Mouse (Mus musculus): ENCODE results near the gene Slc25a16. TPM values are rescaled to one million over a fixed set of nuclear protein-coding genes. Genes with fewer than 3 reads are reported as not detected.

Gene Slc25a16
- polyA plus RNA-seq, 1 experiment from 2014 or later = 11.3 TPM

DNA sequence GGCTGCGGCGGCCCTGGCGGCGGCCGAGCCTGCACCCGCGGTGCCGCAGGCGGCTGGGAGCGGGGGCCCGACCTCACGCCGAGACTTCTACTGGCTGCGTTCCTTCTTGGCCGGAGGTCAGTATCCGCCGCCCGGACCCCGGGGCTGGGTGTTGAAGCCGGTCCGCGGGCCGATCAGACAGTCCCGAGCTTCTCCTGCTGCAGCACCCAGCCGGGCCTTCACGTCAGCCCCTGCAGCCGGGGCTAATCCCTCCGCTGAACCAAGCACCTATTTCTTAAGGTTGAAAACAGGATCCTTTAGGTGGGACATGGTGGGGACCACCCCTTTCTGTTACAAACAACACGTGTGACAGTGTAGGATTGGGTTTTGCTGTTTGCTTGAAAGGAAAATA lies 328 bp downstream of the Slc25a16 start:
- peaks cover 16% of the 10 kb centered on the region for H3K4me1 ChIP-seq
- peak overlapping the region; percentile 91 for H3K4me3 ChIP-seq
- DNase-seq (ENCODE audit: low spot score) = no peak
- under 1% methylated on average over 29 of the region's 29 CpGs for WGBS
- no peaks in the 10 kb centered on the region for H3K36me3 ChIP-seq
- H3K27me3 ChIP-seq (ENCODE audit: low read depth, poor library complexity, severe bottlenecking) = no peaks in the 10 kb centered on the region
- peak overlapping the region; percentile 88 for H3K27ac ChIP-seq
- H3K9me3 ChIP-seq (replicated peaks) = no peaks in the 10 kb centered on the region

DNA sequence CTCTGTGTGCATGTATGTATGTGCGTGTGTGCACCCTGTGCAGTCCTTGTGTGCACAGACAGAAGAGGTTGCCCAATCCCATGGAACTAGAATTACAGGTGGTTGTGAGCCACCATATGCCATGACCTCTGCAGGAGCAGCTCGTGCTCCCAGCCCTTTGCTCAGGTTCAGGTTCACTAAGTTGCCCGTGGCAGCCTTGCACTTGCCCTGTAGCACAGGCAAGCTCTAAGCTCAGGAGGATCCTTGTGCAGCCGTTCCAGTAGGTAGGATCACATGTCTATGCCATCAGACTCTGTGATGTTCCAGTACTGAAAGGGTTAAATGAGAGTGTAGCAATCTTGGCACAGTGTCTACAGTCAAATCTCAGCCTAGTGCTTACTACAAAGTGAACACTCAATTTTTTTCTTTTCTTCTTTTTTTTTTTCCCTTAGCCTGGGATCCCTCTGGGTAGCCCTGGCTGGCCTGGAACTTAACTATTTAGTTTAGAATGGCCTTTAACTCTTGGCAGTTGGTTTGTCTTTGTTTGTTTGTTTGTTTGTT lies 3.7 kb downstream of the Slc25a16 start:
- DNase-seq (ENCODE audit: low spot score) = no peak
- H3K4me3 ChIP-seq = no peak overlapping the region
- 91% methylated on average over 4 of the region's 4 CpGs for WGBS
- H3K27me3 ChIP-seq (ENCODE audit: low read depth, poor library complexity, severe bottlenecking) = no peaks in the 10 kb centered on the region
- peaks cover 16% of the 10 kb centered on the region for H3K4me1 ChIP-seq
- peaks cover 13% of the 10 kb centered on the region for H3K36me3 ChIP-seq
- no peaks in the 10 kb centered on the region for H3K9me3 ChIP-seq (replicated peaks)
- H3K27ac ChIP-seq = no peak overlapping the region

- no peak overlapping the region for H3K4me3 ChIP-seq
- no peaks in the 10 kb centered on the region for H3K9me3 ChIP-seq (replicated peaks)
- WGBS = 95% methylated on average over 1 of the region's 1 CpGs
- peaks cover 61% of the 10 kb centered on the region for H3K36me3 ChIP-seq
- H3K27me3 ChIP-seq (ENCODE audit: low read depth, poor library complexity, severe bottlenecking) = no peaks in the 10 kb centered on the region
- no peak overlapping the region for H3K27ac ChIP-seq
- DNase-seq (ENCODE audit: low spot score) = no peak
- H3K4me1 ChIP-seq = no peaks in the 10 kb centered on the region
These were observed 11.9 kb downstream of the Slc25a16 start for GRCm38 (mm10) chr10:62932381-62932780.

- peaks cover 39% of the 10 kb centered on the region for H3K36me3 ChIP-seq
- H3K4me1 ChIP-seq = peaks cover 6% of the 10 kb centered on the region; the same call in 1 of the 2 replicates
- 89% methylated on average over 10 of the region's 10 CpGs for WGBS
- H3K27ac ChIP-seq = no peak overlapping the region
- H3K27me3 ChIP-seq (ENCODE audit: low read depth, poor library complexity, severe bottlenecking) = no peaks in the 10 kb centered on the region
- H3K9me3 ChIP-seq (replicated peaks) = no peaks in the 10 kb centered on the region
- no peak for DNase-seq (ENCODE audit: low spot score)
- no peak overlapping the region for H3K4me3 ChIP-seq
These were observed 24.6 kb downstream of the Slc25a16 start for GRCm38 (mm10) chr10:62944975-62945580.

- DNase-seq (ENCODE audit: low spot score) = peak; percentile 86
- H3K4me3 ChIP-seq = peak within 1 kb of the TSS; percentile 80
- H3K27me3 ChIP-seq (ENCODE audit: low read depth, poor library complexity, severe bottlenecking) = no peaks in the 10 kb centered on the region
- no peaks in the 10 kb centered on the region for H3K9me3 ChIP-seq (replicated peaks)
- H3K27ac ChIP-seq = peak within 1 kb of the TSS; percentile 95
- WGBS = under 1% methylated on average over 68 of the region's 68 CpGs
- peaks cover 6% of the 10 kb centered on the region; the same call in 1 of the 2 replicates for H3K4me1 ChIP-seq
- peaks cover 53% of the 10 kb centered on the region for H3K36me3 ChIP-seq
These were observed 26.5 kb downstream of the Slc25a16 start, which contains the start of gene Dna2 for GRCm38 (mm10) chr10:62946738-62947471. TSS of gene Dna2 (plus strand) at chr10:62947026.

DNA sequence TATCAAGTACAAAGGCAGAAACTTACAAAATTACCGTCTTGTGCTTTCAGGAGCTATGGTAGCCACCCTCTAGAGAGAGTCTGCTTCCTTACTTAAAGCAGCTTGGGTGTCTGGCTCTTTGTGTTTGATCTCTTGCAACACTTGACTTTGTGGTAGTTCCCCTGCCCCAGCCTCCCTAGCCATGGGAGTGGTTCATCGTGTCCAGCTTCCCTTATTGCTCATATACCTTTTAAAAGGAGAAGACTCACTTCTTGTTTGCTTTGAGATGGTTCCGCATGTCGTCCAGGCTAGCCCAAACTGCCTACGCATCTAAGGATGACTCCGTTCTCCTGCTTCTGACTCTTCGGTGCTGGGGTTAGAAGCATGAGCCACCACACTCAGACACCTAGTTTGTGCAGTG lies 28.1 kb downstream of the Slc25a16 start:
- 0 out of 2 replicates have a peak overlapping the region, but pooled peaks have one; percentile 80 for H3K4me3 ChIP-seq
- no peaks in the 10 kb centered on the region for H3K9me3 ChIP-seq (replicated peaks)
- 94% methylated on average over 7 of the region's 7 CpGs for WGBS
- H3K27me3 ChIP-seq (ENCODE audit: low read depth, poor library complexity, severe bottlenecking) = no peaks in the 10 kb centered on the region
- H3K36me3 ChIP-seq = peaks cover 58% of the 10 kb centered on the region
- H3K27ac ChIP-seq = no peak overlapping the region
- H3K4me1 ChIP-seq = peaks cover 6% of the 10 kb centered on the region; the same call in 1 of the 2 replicates
- DNase-seq (ENCODE audit: low spot score) = no peak

DNA sequence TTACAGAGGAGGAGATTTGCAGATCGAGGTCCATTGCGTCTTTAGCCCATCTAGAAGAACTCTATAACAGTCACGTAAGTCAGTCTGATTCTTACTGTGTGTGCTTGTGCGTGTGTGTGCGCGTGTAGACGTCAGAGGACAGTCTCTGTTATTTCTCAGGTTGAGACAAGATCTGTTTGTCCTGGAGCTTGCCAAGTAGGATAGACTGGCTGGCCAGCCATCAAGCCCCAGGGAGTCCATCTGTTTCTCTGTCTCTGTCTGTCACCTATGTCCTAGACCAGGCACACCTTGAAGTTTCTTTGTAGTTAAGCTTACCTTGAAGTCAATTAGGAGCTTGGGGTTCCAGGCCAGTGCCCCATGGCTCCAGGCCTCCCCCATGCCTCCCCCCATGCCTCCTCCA lies 43.5 kb downstream of the Slc25a16 start:
- H3K36me3 ChIP-seq = peaks cover 97% of the 10 kb centered on the region
- WGBS = 94% methylated on average over 7 of the region's 7 CpGs

DNA sequence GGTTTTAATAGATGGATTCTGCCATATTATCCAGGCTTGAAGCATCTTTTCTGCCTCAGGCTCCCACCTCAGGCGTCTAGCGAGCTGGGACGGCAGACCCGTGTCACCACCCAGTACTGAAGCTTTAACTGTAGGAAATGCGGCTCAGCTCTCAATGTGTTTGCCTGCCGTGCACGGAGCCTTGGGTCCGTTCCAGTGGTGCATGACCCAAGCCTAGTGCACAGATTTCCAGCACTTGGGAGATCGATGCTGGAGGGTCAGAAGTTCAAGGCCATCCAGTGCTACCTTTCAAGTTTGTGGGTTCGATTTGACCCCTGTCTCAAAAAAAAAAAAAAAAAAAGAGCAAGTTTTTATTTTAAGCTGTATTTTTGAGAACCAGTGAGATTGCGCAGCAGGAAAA lies 45.4 kb downstream of the Slc25a16 start:
- Histone ChIP-seq H3K9me3 (replicated peaks) (no peaks in the 10 kb centered on the region), H3K27ac (no peak overlapping the region), H3K4me3 (no peak overlapping the region), H3K4me1 (no peaks in the 10 kb centered on the region), H3K36me3 (peaks cover 97% of the 10 kb centered on the region), H3K27me3 (ENCODE audit: low read depth, poor library complexity, severe bottlenecking) (no peaks in the 10 kb centered on the region)
- DNase-seq (ENCODE audit: low spot score) = no peak
- WGBS = 95% methylated on average over 11 of the region's 11 CpGs

More for the DNA sequence above, 43.5 kb downstream of the Slc25a16 start:
- H3K4me1 ChIP-seq = no peaks in the 10 kb centered on the region
- no peaks in the 10 kb centered on the region for H3K9me3 ChIP-seq (replicated peaks)
- H3K4me3 ChIP-seq = no peak overlapping the region
- H3K27ac ChIP-seq = no peak overlapping the region
- H3K27me3 ChIP-seq (ENCODE audit: low read depth, poor library complexity, severe bottlenecking) = no peaks in the 10 kb centered on the region
- DNase-seq (ENCODE audit: low spot score) = no peak

GRCm38 (mm10) chr10:62966291-62966690 lies 45.9 kb downstream of the Slc25a16 start:
- DNase-seq (ENCODE audit: low spot score) = no peak
- Histone ChIP-seq H3K9me3 (replicated peaks) (no peaks in the 10 kb centered on the region), H3K4me3 (no peak overlapping the region), H3K36me3 (peaks cover 97% of the 10 kb centered on the region), H3K4me1 (no peaks in the 10 kb centered on the region), H3K27me3 (ENCODE audit: low read depth, poor library complexity, severe bottlenecking) (no peaks in the 10 kb centered on the region), H3K27ac (no peak overlapping the region)
- 94% methylated on average over 15 of the region's 15 CpGs for WGBS

DNA sequence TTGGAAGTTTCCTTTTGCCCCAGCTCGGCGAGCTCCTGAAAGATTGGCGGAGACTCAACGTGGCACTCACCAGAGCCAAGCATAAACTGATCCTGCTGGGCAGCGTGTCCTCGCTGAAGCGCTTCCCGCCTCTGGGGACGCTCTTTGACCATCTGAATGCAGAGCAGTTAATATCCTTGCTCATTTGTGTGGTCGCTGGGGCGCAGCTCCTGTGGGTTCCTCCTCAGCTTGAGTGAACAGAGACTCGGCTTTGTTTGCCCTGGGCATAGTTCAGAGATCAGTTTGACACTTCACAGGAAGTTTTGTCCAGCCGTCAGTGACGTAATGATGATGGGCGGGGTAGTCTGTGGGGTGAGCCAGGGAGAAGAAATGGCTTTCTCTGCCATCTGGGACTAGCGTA lies 51.4 kb downstream of the Slc25a16 start:
- DNase-seq (ENCODE audit: low spot score) = no peak
- H3K36me3 ChIP-seq = peaks cover 89% of the 10 kb centered on the region
- H3K27ac ChIP-seq = no peak overlapping the region
- no peaks in the 10 kb centered on the region for H3K9me3 ChIP-seq (replicated peaks)
- H3K4me1 ChIP-seq = no peaks in the 10 kb centered on the region
- H3K4me3 ChIP-seq = no peak overlapping the region
- 87% methylated on average over 16 of the region's 16 CpGs for WGBS
- no peaks in the 10 kb centered on the region for H3K27me3 ChIP-seq (ENCODE audit: low read depth, poor library complexity, severe bottlenecking)

- Histone ChIP-seq H3K27me3 (ENCODE audit: low read depth, poor library complexity, severe bottlenecking) (no peaks in the 10 kb centered on the region), H3K4me1 (peaks cover 10% of the 10 kb centered on the region), H3K9me3 (replicated peaks) (no peaks in the 10 kb centered on the region), H3K27ac (peak overlapping the region; percentile 96), H3K36me3 (peaks cover 41% of the 10 kb centered on the region), H3K4me3 (peak overlapping the region; percentile 77)
- 11% methylated on average over 10 of the region's 10 CpGs for WGBS
- no peak for DNase-seq (ENCODE audit: low spot score)
These were observed 59.2 kb downstream of the Slc25a16 start for GRCm38 (mm10) chr10:62979667-62980038.

- under 1% methylated on average over 65 of the region's 77 CpGs for WGBS
These were observed 59.9 kb downstream of the Slc25a16 start, which contains the start of gene Rufy2 for GRCm38 (mm10) chr10:62980039-62980954. TSS of gene Rufy2 (plus strand) at chr10:62980223.

More at GRCm38 (mm10) chr10:62980039-62980954, 59.9 kb downstream of the Slc25a16 start, which contains the start of gene Rufy2:
- Histone ChIP-seq H3K27me3 (ENCODE audit: low read depth, poor library complexity, severe bottlenecking) (no peaks in the 10 kb centered on the region), H3K9me3 (replicated peaks) (no peaks in the 10 kb centered on the region), H3K4me3 (peak within 1 kb of the TSS; percentile 77), H3K4me1 (peaks cover 10% of the 10 kb centered on the region), H3K36me3 (peaks cover 43% of the 10 kb centered on the region), H3K27ac (peak within 1 kb of the TSS; percentile 96)
- peak; percentile 91 for DNase-seq (ENCODE audit: low spot score)

Data from limb, embryonic 10.5 days (tissue).